Mouse (Mus musculus): ENCODE results near the gene Wfdc13.

Gene Wfdc13

GRCm38 (mm10) chr2:164684807-164685206 lies at the start of gene Wfdc13:
TSS of gene Wfdc13 (plus strand) at chr2:164685107.
- DNase-seq: no peak

- no peak for DNase-seq
These were observed 49.6 kb upstream of the Wfdc13 start for GRCm38 (mm10) chr2:164635266-164635665.

GRCm38 (mm10) chr2:164638696-164639095 lies 46.2 kb upstream of the Wfdc13 start, which contains the start of gene Wfdc16:
TSS of gene Wfdc16 (minus strand) at chr2:164638796.
- no peak for DNase-seq

GRCm38 (mm10) chr2:164641129-164641528 lies 43.8 kb upstream of the Wfdc13 start:
- DNase-seq: no peak

GRCm38 (mm10) chr2:164641881-164642673 lies 42.8 kb upstream of the Wfdc13 start:
- peak; percentile 24 for DNase-seq

- DNase-seq: peak; percentile 72
These were observed 29.0 kb upstream of the Wfdc13 start, which contains the start of gene Wfdc10 for GRCm38 (mm10) chr2:164655858-164656257. TSS of gene Wfdc10 (plus strand) at chr2:164656046.

- no peak for DNase-seq
These were observed 28.4 kb upstream of the Wfdc13 start, which contains the start of gene Wfdc9 for GRCm38 (mm10) chr2:164656483-164656882. TSS of gene Wfdc9 (minus strand) at chr2:164656583.

- DNase-seq: no peak
These were observed 20.1 kb upstream of the Wfdc13 start for GRCm38 (mm10) chr2:164664851-164665250.

- no peak for DNase-seq
These were observed 14.6 kb upstream of the Wfdc13 start for GRCm38 (mm10) chr2:164670261-164670660.

- no peak for DNase-seq
These were observed 14.0 kb upstream of the Wfdc13 start for GRCm38 (mm10) chr2:164670938-164671337.

GRCm38 (mm10) chr2:164673987-164674386 lies 10.9 kb upstream of the Wfdc13 start, which contains the start of gene Wfdc11:
TSS of gene Wfdc11 (minus strand) at chr2:164674087.
- DNase-seq: no peak

GRCm38 (mm10) chr2:164676103-164676502 lies 8.8 kb upstream of the Wfdc13 start:
- DNase-seq: no peak

GRCm38 (mm10) chr2:164676916-164677685 lies 7.8 kb upstream of the Wfdc13 start:
- DNase-seq: peak; percentile 22

GRCm38 (mm10) chr2:164678848-164679625 lies 5.9 kb upstream of the Wfdc13 start:
- peak; percentile 87 for DNase-seq

GRCm38 (mm10) chr2:164679906-164680305 lies 5.0 kb upstream of the Wfdc13 start:
- DNase-seq: peak; percentile 63

GRCm38 (mm10) chr2:164698201-164698600 lies 13.3 kb downstream of the Wfdc13 start, which contains the start of gene Spint4:
TSS of gene Spint4 (plus strand) at chr2:164698501.
- no peak for DNase-seq

- no peak for DNase-seq
These were observed 16.1 kb downstream of the Wfdc13 start for GRCm38 (mm10) chr2:164700959-164701358.

GRCm38 (mm10) chr2:164701761-164702160 lies 16.9 kb downstream of the Wfdc13 start:
- no peak for DNase-seq

GRCm38 (mm10) chr2:164704235-164704634 lies 19.3 kb downstream of the Wfdc13 start:
- DNase-seq: no peak

- DNase-seq: no peak
These were observed 20.4 kb downstream of the Wfdc13 start for GRCm38 (mm10) chr2:164705328-164705727.

GRCm38 (mm10) chr2:164705991-164706390 lies 21.1 kb downstream of the Wfdc13 start:
- DNase-seq: no peak

GRCm38 (mm10) chr2:164715005-164715404 lies 30.1 kb downstream of the Wfdc13 start, which contains the start of gene Spint5:
TSS of gene Spint5 (plus strand) at chr2:164715305.
- no peak for DNase-seq
